Comparison of ENCODE assay signal across 24 mouse cellular contexts in genomic region chr2:122821246-122821645, GRCm38 (mm10).
"Had no signal": no experiment of that assay in that cellular context is flagged by ENCODE, and none has a peak within 500 bp of the region (broad histone marks: within the 10 kb centered on the region; RNA-seq: fewer than 3 reads in every experiment).

No protein-coding gene starts in this region.

- H3K27ac ChIP-seq: gastrocnemius, adult 2 months; heart, embryonic 10.5 days; hindbrain, embryonic 10.5 days; hindbrain, embryonic 12.5 days; hindbrain, embryonic 14.5 days; intestine, embryonic 15.5 days; layer of hippocampus, adult 2 months; left cerebral cortex, adult 2 months; limb, embryonic 10.5 days; limb, embryonic 12.5 days had no signal

- H3K9ac ChIP-seq: heart, embryonic 12.5 days; hindbrain, embryonic 12.5 days; hindbrain, embryonic 14.5 days; intestine, embryonic 15.5 days; limb, embryonic 12.5 days had no signal

- H3K9me3 ChIP-seq: heart, embryonic 10.5 days; heart, embryonic 12.5 days; hindbrain, embryonic 10.5 days; hindbrain, embryonic 12.5 days; intestine, embryonic 15.5 days; limb, embryonic 10.5 days; limb, embryonic 12.5 days had no signal

- H3K27me3 ChIP-seq: heart, embryonic 12.5 days; hindbrain, embryonic 12.5 days; intestine, embryonic 15.5 days; limb, embryonic 12.5 days had no signal

- ATAC-seq: hindbrain, embryonic 16.5 days; inflammation-experienced regulatory T-cells, adult 6 months; intestine, embryonic 15.5 days; intestine, postnatal 0 days had no signal

- H3K36me3 ChIP-seq: heart, embryonic 10.5 days; heart, embryonic 12.5 days; hindbrain, embryonic 10.5 days; hindbrain, embryonic 12.5 days; intestine, embryonic 15.5 days; limb, embryonic 10.5 days; limb, embryonic 12.5 days had no signal

- H3K4me2 ChIP-seq: heart, embryonic 12.5 days; hindbrain, embryonic 12.5 days; hindbrain, embryonic 14.5 days; intestine, embryonic 15.5 days; limb, embryonic 12.5 days had no signal

- H3K4me3 ChIP-seq: gastrocnemius, adult 2 months; heart, embryonic 10.5 days; heart, embryonic 12.5 days; hindbrain, embryonic 10.5 days; hindbrain, embryonic 12.5 days; intestine, embryonic 15.5 days; layer of hippocampus, adult 2 months; left cerebral cortex, adult 2 months; limb, embryonic 10.5 days; limb, embryonic 12.5 days had no signal

- DNase-seq: gastrocnemius, adult 2 months; gastrocnemius, postnatal 10 days; gastrocnemius, postnatal 25 days; heart, adult 18-20 months; heart, postnatal 10 days; heart, postnatal 4 days; kidney, adult 18-20 months; kidney, adult 8-10 months; kidney, postnatal 10 days; kidney, postnatal 25 days; kidney, postnatal 4 days had no signal

- H3K4me1 ChIP-seq: intestine, embryonic 15.5 days; limb, embryonic 12.5 days had no signal
